Mouse (Mus musculus) midbrain, embryonic 11.5 days (tissue): ENCODE measurements around the gene Podxl. TPM values are rescaled to one million over a fixed set of nuclear protein-coding genes. Genes with fewer than 3 reads are reported as not detected.

Experiments used
- ATAC-seq: fragments of 200-750 bp; cut with Nextera tagmentation; 2 replicates; pipeline ENCODE4 v1.8.0; 2017; ENCODE audit warnings: moderate TSS enrichment, moderate library complexity; ENCODE audit not compliant: low FRiP score
- DNase-seq: peaks from one replicate; pipeline ENCODE4 v3.0.0; 2015; ENCODE audit warnings: low spot score; ENCODE audit errors: missing footprints
- H3K27ac ChIP-seq: fragments of 300-500 bp; sonication (generic); 2 replicates; pipeline ENCODE4 v1.5.1; 2014; ENCODE audit warnings: low read depth, low read length
- H3K27me3 ChIP-seq: fragments of 300-500 bp; sonication (generic); 2 replicates; pipeline ENCODE4 v1.6.1; 2014; ENCODE audit warnings: mild to moderate bottlenecking, low read length, moderate library complexity, mixed read lengths; ENCODE audit not compliant: control insufficient read depth, insufficient read depth
- H3K36me3 ChIP-seq: fragments of 300-500 bp; sonication (generic); 2 replicates; pipeline ENCODE4 v1.6.1; 2014; ENCODE audit warnings: mild to moderate bottlenecking, low read length, moderate library complexity, mixed read lengths; ENCODE audit not compliant: control insufficient read depth, insufficient read depth
- H3K4me1 ChIP-seq: fragments of 300-500 bp; sonication (generic); 2 replicates; pipeline ENCODE4 v1.6.1; 2014; ENCODE audit warnings: low read length; ENCODE audit not compliant: control insufficient read depth, insufficient read depth
- H3K4me2 ChIP-seq: fragments of 300-500 bp; sonication (generic); 2 replicates; pipeline ENCODE4 v1.6.1; 2014; ENCODE audit warnings: mild to moderate bottlenecking, moderate library complexity
- H3K4me3 ChIP-seq: fragments of 300-500 bp; sonication (generic); 2 replicates; pipeline ENCODE4 v1.5.1; 2014; ENCODE audit warnings: low read depth, low read length
- H3K9ac ChIP-seq: fragments of 300-500 bp; sonication (generic); 2 replicates; pipeline ENCODE4 v1.6.1; 2014; ENCODE audit warnings: low read length
- H3K9me3 ChIP-seq: fragments of 300-500 bp; sonication (generic); 2 replicates; pipeline ENCODE4 v1.6.1; 2016; ENCODE audit warnings: low read length; ENCODE audit not compliant: control insufficient read depth
- WGBS: fragments of 180-500 bp; shearing (Covaris S2); extraction: QIAGEN DNeasy Blood & Tissue Kit; methylation state at CpG from one replicate; pipeline ENCODE4 v1.1.7; 2014; 5-methylcytosine and 5-hydroxymethylcytosine counted together
- polyA plus RNA-seq: library from polyadenylated mRNA; unstranded; fragments of >200 nt; fragmentation: Nextera tagmentation; extraction: Ambion mirVana; gene quantifications from 2 replicates; pipeline ENCODE4 v1.2.1, GENCODE M21; 2014

Gene Podxl
- polyA plus RNA-seq, 1 experiment from 2014 or later, result 13.2 TPM

- H3K4me3 ChIP-seq, result no peak overlapping the region
- H3K27me3 ChIP-seq, result no peaks in the 10 kb centered on the region
- ATAC-seq, result no peak
- WGBS, result 98% methylated on average over 5 of the region's 5 CpGs
- H3K27ac ChIP-seq, result no peak overlapping the region
- H3K9ac ChIP-seq, result no peak overlapping the region
- H3K36me3 ChIP-seq, result no peaks in the 10 kb centered on the region
- no peaks in the 10 kb centered on the region for H3K9me3 ChIP-seq
- no peak for DNase-seq
- H3K4me1 ChIP-seq, result no peaks in the 10 kb centered on the region
- no peak overlapping the region for H3K4me2 ChIP-seq
Observed at GRCm38 (mm10) chr6:31534705-31535104, 29.1 kb downstream of the Podxl start.

GRCm38 (mm10) chr6:31531880-31532279, 31.9 kb downstream of the Podxl start:
- H3K9me3 ChIP-seq, result no peaks in the 10 kb centered on the region
- ATAC-seq (no peak), DNase-seq (no peak)
- 97% methylated on average over 3 of the region's 3 CpGs for WGBS
- no peak overlapping the region for H3K27ac ChIP-seq
- peaks cover 3% of the 10 kb centered on the region; the same call in 1 of the 2 replicates for H3K36me3 ChIP-seq
- H3K4me1 ChIP-seq, result no peaks in the 10 kb centered on the region
- no peak overlapping the region for H3K4me2 ChIP-seq
- no peaks in the 10 kb centered on the region for H3K27me3 ChIP-seq
- no peak overlapping the region for H3K9ac ChIP-seq
- H3K4me3 ChIP-seq, result no peak overlapping the region

GRCm38 (mm10) chr6:31528339-31528738, 35.4 kb downstream of the Podxl start:
- Histone ChIP-seq H3K4me1 (no peaks in the 10 kb centered on the region), H3K27me3 (no peaks in the 10 kb centered on the region), H3K4me3 (no peak overlapping the region), H3K4me2 (no peak overlapping the region), H3K9ac (no peak overlapping the region), H3K9me3 (no peaks in the 10 kb centered on the region), H3K36me3 (peaks cover 12% of the 10 kb centered on the region), H3K27ac (no peak overlapping the region)
- WGBS, result 88% methylated on average over 5 of the region's 5 CpGs
- ATAC-seq (no peak), DNase-seq (no peak)

- peaks cover 12% of the 10 kb centered on the region for H3K36me3 ChIP-seq
- ATAC-seq, result no peak
- 74% methylated on average over 7 of the region's 7 CpGs for WGBS
Observed at GRCm38 (mm10) chr6:31527897-31528296, 35.9 kb downstream of the Podxl start.

GRCm38 (mm10) chr6:31526929-31527328, 36.9 kb downstream of the Podxl start:
- H3K4me3 ChIP-seq, result no peak overlapping the region
- H3K4me2 ChIP-seq, result no peak overlapping the region
- DNase-seq, result no peak
- WGBS, result 88% methylated on average over 5 of the region's 5 CpGs
- H3K4me1 ChIP-seq, result no peaks in the 10 kb centered on the region
- ATAC-seq, result no peak
- H3K36me3 ChIP-seq, result peaks cover 12% of the 10 kb centered on the region
- no peak overlapping the region for H3K27ac ChIP-seq
- H3K27me3 ChIP-seq, result no peaks in the 10 kb centered on the region
- H3K9ac ChIP-seq, result no peak overlapping the region
- H3K9me3 ChIP-seq, result no peaks in the 10 kb centered on the region

More at GRCm38 (mm10) chr6:31527897-31528296, 35.9 kb downstream of the Podxl start:
- H3K9ac ChIP-seq, result no peak overlapping the region
- peak; percentile 92 for DNase-seq
- no peaks in the 10 kb centered on the region for H3K4me1 ChIP-seq
- no peaks in the 10 kb centered on the region for H3K27me3 ChIP-seq
- no peaks in the 10 kb centered on the region for H3K9me3 ChIP-seq
- no peak overlapping the region for H3K4me3 ChIP-seq
- H3K4me2 ChIP-seq, result no peak overlapping the region
- H3K27ac ChIP-seq, result no peak overlapping the region

- Histone ChIP-seq H3K4me2 (no peak overlapping the region), H3K36me3 (peaks cover 12% of the 10 kb centered on the region), H3K9me3 (no peaks in the 10 kb centered on the region), H3K9ac (no peak overlapping the region), H3K27me3 (no peaks in the 10 kb centered on the region), H3K27ac (no peak overlapping the region), H3K4me3 (no peak overlapping the region), H3K4me1 (no peaks in the 10 kb centered on the region)
- peak; percentile 73 for ATAC-seq
- WGBS, result 73% methylated on average over 6 of the region's 6 CpGs
- DNase-seq, result peak; percentile 98
Observed at GRCm38 (mm10) chr6:31525231-31525900, 38.4 kb downstream of the Podxl start.

GRCm38 (mm10) chr6:31524647-31525046, 39.1 kb downstream of the Podxl start:
- Histone ChIP-seq H3K36me3 (peaks cover 12% of the 10 kb centered on the region), H3K4me1 (no peaks in the 10 kb centered on the region), H3K27me3 (no peaks in the 10 kb centered on the region), H3K27ac (no peak overlapping the region), H3K9ac (no peak overlapping the region), H3K4me3 (no peak overlapping the region), H3K4me2 (no peak overlapping the region), H3K9me3 (no peaks in the 10 kb centered on the region)
- no peak for DNase-seq
- 87% methylated on average over 8 of the region's 8 CpGs for WGBS
- no peak for ATAC-seq

GRCm38 (mm10) chr6:31524121-31524520, 39.7 kb downstream of the Podxl start:
- no peak for ATAC-seq
- Histone ChIP-seq H3K36me3 (peaks cover 12% of the 10 kb centered on the region), H3K9me3 (no peaks in the 10 kb centered on the region), H3K4me2 (no peak overlapping the region), H3K27me3 (no peaks in the 10 kb centered on the region), H3K4me1 (no peaks in the 10 kb centered on the region), H3K9ac (no peak overlapping the region), H3K27ac (no peak overlapping the region), H3K4me3 (no peak overlapping the region)
- 92% methylated on average over 13 of the region's 13 CpGs for WGBS
- DNase-seq, result no peak

GRCm38 (mm10) chr6:31523657-31524056, 40.1 kb downstream of the Podxl start:
- peaks cover 12% of the 10 kb centered on the region for H3K36me3 ChIP-seq
- no peak overlapping the region for H3K4me3 ChIP-seq
- no peak for DNase-seq
- H3K27me3 ChIP-seq, result no peaks in the 10 kb centered on the region
- no peaks in the 10 kb centered on the region for H3K4me1 ChIP-seq
- no peak overlapping the region for H3K9ac ChIP-seq
- H3K27ac ChIP-seq, result no peak overlapping the region
- WGBS, result 91% methylated on average over 4 of the region's 4 CpGs
- ATAC-seq, result no peak
- no peak overlapping the region for H3K4me2 ChIP-seq
- H3K9me3 ChIP-seq, result no peaks in the 10 kb centered on the region
